Mouse (Mus musculus) erythroblast, embryonic 14.5 days (primary cell): ENCODE data around the gene Agmat.

Source experiments
- GATA1 ChIP-seq: IDR thresholded peaks from 2 replicates; pipeline ENCODE4 v1.6.1; 2012; ENCODE audit warnings: low read length, inconsistent platforms, mixed read lengths
- TAL1 ChIP-seq: IDR thresholded peaks from 3 replicates; pipeline ENCODE4 v1.6.1; 2012; ENCODE audit warnings: low read length, inconsistent platforms, mixed read lengths

- no peak for TF ChIP-seq GATA1
- no peak for TF ChIP-seq TAL1
These were observed 47.7 kb downstream of the Agmat start for GRCm38 (mm10) chr4:141794152-141794535.
